Mouse (Mus musculus) hindbrain, embryonic 16.5 days (tissue): Measurements from ENCODE around the gene Hist1h3g. TPM values are rescaled to one million over a fixed set of nuclear protein-coding genes. Genes with fewer than 3 reads are reported as not detected.
"Not testable (repeated sequence)": the region's sequence is repeated elsewhere in the genome, so short reads cannot be mapped to it uniquely, and the experiment has no call there.

Experiments used
- ATAC-seq: fragments of 200-750 bp; cut with Nextera tagmentation; 2 replicates; pipeline ENCODE4 v1.8.0; 2017; ENCODE audit warnings: moderate TSS enrichment, moderate library complexity
- H3K27ac ChIP-seq: fragments of 300-500 bp; sonication (generic); 2 replicates; pipeline ENCODE4 v1.5.1; 2014; ENCODE audit warnings: low read depth, mild to moderate bottlenecking, control low read depth, low read length, moderate library complexity
- H3K27me3 ChIP-seq: fragments of 300-500 bp; sonication (generic); replicated peaks from 2 replicates; pipeline ENCODE4 v1.6.1; 2014; ENCODE audit warnings: low read length; ENCODE audit not compliant: control insufficient read depth, insufficient read depth
- H3K36me3 ChIP-seq: fragments of 300-500 bp; sonication (generic); 2 replicates; pipeline ENCODE4 v1.6.1; 2014; ENCODE audit warnings: mild to moderate bottlenecking, low read length, moderate library complexity, mixed read lengths; ENCODE audit not compliant: control insufficient read depth, insufficient read depth
- H3K4me1 ChIP-seq: fragments of 300-500 bp; sonication (generic); 2 replicates; pipeline ENCODE4 v1.6.1; 2014; ENCODE audit warnings: low read depth, low read length; ENCODE audit not compliant: control insufficient read depth, insufficient read depth
- H3K4me2 ChIP-seq: fragments of 300-500 bp; sonication (generic); 2 replicates; pipeline ENCODE4 v1.6.1; 2014; ENCODE audit warnings: mild to moderate bottlenecking, low read length, control low read depth, moderate library complexity
- H3K4me3 ChIP-seq: fragments of 300-500 bp; sonication (generic); 2 replicates; pipeline ENCODE4 v1.5.1; 2014; ENCODE audit warnings: mild to moderate bottlenecking, low read length, control low read depth, moderate library complexity
- H3K9ac ChIP-seq: fragments of 300-500 bp; sonication (generic); 2 replicates; pipeline ENCODE4 v1.6.1; 2014; ENCODE audit warnings: low read depth, mild to moderate bottlenecking, control low read depth, low read length, moderate library complexity
- H3K9me3 ChIP-seq: fragments of 300-500 bp; sonication (generic); 2 replicates; pipeline ENCODE4 v1.6.1; 2014; ENCODE audit warnings: mild to moderate bottlenecking, low read length, moderate library complexity; ENCODE audit not compliant: control insufficient read depth
- WGBS: fragments of 180-500 bp; shearing (Covaris S2); extraction: QIAGEN DNeasy Blood & Tissue Kit; methylation state at CpG from one replicate; pipeline ENCODE4 v1.1.7; 2014; 5-methylcytosine and 5-hydroxymethylcytosine counted together
- polyA plus RNA-seq: library from polyadenylated mRNA; unstranded; fragments of >200 nt; fragmentation: Nextera tagmentation; extraction: Ambion mirVana; gene quantifications from 2 replicates; pipeline ENCODE4 v1.2.1, GENCODE M21; 2015

Gene Hist1h3g
- polyA plus RNA-seq, 1 experiment from 2014 or later: not detected

DNA sequence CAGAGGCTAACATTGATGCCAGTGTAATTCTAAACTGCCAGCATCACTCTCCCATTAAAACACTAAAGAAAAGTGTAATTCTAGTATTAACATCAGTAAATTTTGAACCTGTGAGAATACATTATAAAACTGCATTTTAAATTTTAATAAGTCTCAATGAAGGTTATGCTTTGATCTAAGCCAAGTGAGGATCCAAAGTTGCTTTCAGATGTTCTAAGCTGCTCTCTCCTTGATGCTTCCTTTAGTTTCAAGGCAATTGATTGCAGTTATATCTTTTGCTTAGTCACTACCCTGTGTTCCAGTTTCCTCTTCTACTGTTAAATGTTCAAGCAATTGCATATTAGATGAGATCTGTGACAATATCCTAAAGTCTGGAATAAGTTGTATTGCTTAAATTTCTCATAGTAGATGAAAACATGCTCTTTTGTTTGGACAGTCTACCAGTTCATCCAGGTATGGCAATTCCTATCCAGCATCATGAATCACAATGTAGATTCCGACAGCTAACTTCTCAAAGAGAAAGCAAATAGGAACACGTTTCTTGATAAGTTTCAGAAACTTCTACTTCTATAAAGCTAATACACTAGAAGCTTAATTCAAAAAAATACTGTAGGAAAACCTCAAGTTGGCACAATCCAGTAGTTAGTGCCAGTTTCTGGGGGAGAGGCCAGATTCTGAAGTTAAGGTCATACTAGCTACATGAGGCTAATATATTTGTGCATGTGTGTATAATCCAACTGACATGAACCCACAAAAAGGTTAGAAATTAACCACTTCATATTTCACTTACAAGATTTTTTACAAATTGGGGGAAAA is 37.2 kb downstream of the Hist1h3g start:
- H3K27ac ChIP-seq: no peak overlapping the region
- no peak for ATAC-seq
- peaks cover 26% of the 10 kb centered on the region for H3K4me1 ChIP-seq
- H3K9ac ChIP-seq: no peak overlapping the region
- peak overlapping the region; percentile 44 for H3K4me3 ChIP-seq
- no peaks in the 10 kb centered on the region for H3K27me3 ChIP-seq
- no peaks in the 10 kb centered on the region for H3K36me3 ChIP-seq
- WGBS: 40% methylated on average over 2 of the region's 2 CpGs
- no peaks in the 10 kb centered on the region for H3K9me3 ChIP-seq
- H3K4me2 ChIP-seq: peak overlapping the region; percentile 53

DNA sequence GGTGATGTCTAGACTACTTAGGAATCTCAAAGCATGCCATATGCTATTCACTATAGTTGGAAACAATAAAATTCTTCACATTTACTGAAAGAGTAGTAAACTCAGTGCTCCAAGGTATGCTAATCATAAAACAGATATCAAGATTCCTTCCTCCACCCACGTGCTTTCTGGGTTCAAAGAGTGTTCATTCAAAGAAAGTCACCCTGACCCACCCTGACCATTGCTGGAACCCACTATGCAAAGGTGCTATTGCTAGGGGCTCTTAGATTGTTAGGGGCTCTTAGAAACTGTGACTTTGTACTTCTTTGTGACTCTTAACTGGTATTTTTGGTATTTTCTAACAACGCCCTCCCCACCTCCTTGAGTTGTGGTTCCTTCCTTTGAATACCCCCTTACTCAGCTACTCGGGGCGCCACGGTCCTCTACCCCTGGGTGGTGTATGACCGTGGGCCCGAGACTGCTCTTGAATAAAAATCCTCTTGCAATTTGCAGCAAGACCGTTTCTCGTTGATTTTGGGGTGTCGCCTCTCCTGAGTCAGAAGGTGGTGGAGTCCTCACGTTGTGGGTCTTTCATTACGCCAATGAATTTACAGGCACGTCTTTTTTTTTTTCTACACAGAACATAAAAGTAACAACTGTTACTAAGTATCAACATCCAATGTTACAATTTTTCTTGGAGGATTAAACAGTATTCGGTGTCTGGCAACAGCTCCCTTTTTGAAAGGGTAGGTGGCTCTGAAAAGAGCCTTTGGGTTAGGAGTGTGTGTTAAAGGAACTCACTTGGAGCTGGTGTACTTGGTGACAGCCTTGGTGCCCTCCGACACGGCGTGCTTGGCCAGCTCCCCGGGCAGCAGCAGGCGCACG is 38.0 kb downstream of the Hist1h3g start:
- H3K4me1 ChIP-seq: peaks cover 26% of the 10 kb centered on the region
- H3K4me2 ChIP-seq: peak overlapping the region; percentile 53
- not testable (repeated sequence) for H3K27me3 ChIP-seq, H3K36me3 ChIP-seq, H3K9me3 ChIP-seq, ATAC-seq, H3K9ac ChIP-seq
- H3K27ac ChIP-seq: peak overlapping the region; percentile 75
- H3K4me3 ChIP-seq: peak overlapping the region; percentile 37
- 15% methylated on average over 14 of the region's 20 CpGs for whole genome bisulfite sequencing

DNA sequence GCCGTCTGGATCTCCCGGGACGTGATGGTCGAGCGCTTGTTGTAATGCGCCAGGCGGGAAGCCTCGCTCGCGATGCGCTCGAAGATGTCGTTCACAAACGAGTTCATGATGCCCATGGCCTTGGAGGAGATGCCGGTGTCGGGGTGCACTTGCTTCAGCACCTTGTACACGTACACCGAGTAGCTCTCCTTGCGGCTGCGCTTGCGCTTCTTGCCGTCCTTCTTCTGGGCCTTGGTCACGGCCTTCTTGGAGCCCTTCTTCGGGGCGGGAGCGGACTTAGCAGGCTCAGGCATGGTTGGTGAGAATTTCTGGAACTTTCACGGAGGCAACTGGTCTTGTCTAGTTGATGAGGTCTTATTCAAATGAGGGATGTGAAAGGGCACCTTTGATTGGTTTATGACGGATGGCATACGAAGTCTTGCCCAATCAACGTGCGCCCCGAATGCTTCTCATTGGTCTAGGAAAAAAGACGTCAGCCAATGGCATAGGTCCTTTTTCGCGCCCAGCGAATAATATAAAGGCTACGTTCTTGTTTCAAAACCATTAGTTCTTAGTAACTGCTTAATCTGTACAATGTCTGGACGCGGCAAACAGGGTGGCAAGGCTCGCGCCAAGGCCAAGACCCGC is 38.8 kb downstream of the Hist1h3g start, which contains the start of the genes Hist1h2bf and Hist1h2ad:
Gene Hist1h2bf (minus strand): TSS at position 299 of the 627 bp plus-strand sequence.
Gene Hist1h2ad (plus strand): TSS at position 484 of the 627 bp plus-strand sequence.
- under 1% methylated on average over 19 of the region's 42 CpGs for WGBS
- peak within 1 kb of the TSS; percentile 71 for H3K4me2 ChIP-seq
- H3K9ac ChIP-seq, H3K27me3 ChIP-seq, H3K9me3 ChIP-seq, H3K36me3 ChIP-seq: not testable (repeated sequence)
- peak; percentile 92 for ATAC-seq
- peak within 1 kb of the TSS; percentile 37 for H3K4me3 ChIP-seq
- peak within 1 kb of the TSS; percentile 75 for H3K27ac ChIP-seq
- peaks cover 26% of the 10 kb centered on the region for H3K4me1 ChIP-seq

DNA sequence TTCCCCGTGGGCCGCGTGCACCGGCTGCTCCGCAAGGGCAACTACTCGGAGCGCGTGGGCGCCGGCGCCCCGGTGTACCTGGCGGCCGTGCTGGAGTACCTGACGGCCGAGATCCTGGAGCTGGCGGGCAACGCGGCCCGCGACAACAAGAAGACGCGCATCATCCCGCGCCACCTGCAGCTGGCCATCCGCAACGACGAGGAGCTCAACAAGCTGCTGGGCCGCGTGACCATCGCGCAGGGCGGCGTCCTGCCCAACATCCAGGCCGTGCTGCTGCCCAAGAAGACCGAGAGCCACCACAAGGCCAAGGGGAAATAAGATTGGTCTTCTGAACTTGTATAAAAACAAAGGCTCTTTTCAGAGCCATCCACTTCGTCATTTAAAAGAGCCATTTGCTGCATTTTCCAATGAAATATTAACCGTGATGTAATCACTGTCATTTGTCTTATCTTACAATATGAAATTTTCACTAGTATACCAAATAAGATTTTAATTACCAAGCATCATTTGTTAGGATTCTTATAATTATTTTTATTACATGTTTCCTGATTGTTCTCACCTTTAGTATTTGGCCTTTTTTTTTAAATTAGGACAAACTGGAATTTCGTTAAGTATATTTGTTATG is 39.4 kb downstream of the Hist1h3g start:
- Histone ChIP-seq H3K4me3 (peak overlapping the region; percentile 34), H3K4me2 (peak overlapping the region; percentile 71), H3K4me1 (peaks cover 26% of the 10 kb centered on the region), H3K27ac (peak overlapping the region; percentile 74)
- not testable (repeated sequence) for H3K9ac ChIP-seq, H3K27me3 ChIP-seq, ATAC-seq, H3K9me3 ChIP-seq, H3K36me3 ChIP-seq
- 0% methylated on average over 5 of the region's 39 CpGs for WGBS

DNA sequence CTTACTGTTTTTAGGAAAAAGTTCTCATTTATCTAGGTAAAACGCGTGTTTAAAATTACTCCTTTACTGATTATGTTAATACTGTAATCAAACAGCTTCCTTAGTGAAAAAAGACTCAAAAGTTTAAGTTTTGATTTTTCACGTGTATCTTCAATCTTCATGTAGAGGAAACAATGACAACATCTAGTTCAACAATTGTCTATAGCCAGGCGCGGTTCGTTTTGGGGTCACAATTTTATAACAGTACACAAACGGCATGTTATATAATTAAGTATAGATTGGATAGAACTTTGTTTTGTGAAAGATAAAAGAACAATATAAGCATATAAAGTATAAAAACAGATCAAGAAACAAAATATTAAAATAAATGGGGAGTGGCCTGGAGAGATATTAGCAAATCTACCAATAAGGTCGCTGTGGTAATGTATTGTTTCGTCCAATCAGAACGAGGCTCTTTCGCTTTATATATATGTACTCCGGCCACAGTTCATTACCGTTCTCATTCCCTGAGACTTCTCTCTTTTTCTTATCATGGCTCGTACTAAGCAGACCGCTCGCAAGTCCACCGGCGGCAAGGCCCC is 40.1 kb downstream of the Hist1h3g start, which contains the start of gene Hist1h3d:
Gene Hist1h3d (plus strand): TSS at position 493 of the 581 bp plus-strand sequence.
- Histone ChIP-seq H3K4me1 (peaks cover 21% of the 10 kb centered on the region), H3K27ac (peak within 1 kb of the TSS; percentile 72), H3K9me3 (no peaks in the 10 kb centered on the region), H3K36me3 (no peaks in the 10 kb centered on the region), H3K4me2 (peak within 1 kb of the TSS; percentile 71), H3K4me3 (peak within 1 kb of the TSS; percentile 42), H3K27me3 (no peaks in the 10 kb centered on the region), H3K9ac (peak within 1 kb of the TSS; percentile 59)
- under 1% methylated on average over 18 of the region's 18 CpGs for WGBS
- ATAC-seq: peak; percentile 68

DNA sequence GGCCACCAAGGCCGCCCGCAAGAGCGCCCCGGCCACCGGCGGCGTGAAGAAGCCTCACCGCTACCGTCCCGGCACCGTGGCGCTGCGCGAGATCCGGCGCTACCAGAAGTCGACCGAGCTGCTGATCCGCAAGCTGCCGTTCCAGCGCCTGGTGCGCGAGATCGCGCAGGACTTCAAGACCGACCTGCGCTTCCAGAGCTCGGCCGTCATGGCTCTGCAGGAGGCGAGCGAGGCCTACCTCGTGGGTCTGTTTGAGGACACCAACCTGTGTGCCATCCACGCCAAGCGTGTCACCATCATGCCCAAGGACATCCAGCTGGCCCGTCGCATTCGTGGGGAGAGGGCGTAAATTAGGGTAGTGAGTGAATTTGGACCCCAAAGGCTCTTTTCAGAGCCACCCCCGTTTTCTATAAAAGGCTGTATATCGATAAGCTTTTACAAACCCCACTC is 40.7 kb downstream of the Hist1h3g start:
- WGBS: 1% methylated on average over 8 of the region's 40 CpGs
- Histone ChIP-seq H3K4me3 (peak overlapping the region; percentile 42), H3K4me2 (peak overlapping the region; percentile 71), H3K27ac (peak overlapping the region; percentile 71), H3K9ac (peak overlapping the region; percentile 59), H3K4me1 (peaks cover 21% of the 10 kb centered on the region)
- not testable (repeated sequence) for H3K27me3 ChIP-seq, H3K36me3 ChIP-seq, H3K9me3 ChIP-seq, ATAC-seq

DNA sequence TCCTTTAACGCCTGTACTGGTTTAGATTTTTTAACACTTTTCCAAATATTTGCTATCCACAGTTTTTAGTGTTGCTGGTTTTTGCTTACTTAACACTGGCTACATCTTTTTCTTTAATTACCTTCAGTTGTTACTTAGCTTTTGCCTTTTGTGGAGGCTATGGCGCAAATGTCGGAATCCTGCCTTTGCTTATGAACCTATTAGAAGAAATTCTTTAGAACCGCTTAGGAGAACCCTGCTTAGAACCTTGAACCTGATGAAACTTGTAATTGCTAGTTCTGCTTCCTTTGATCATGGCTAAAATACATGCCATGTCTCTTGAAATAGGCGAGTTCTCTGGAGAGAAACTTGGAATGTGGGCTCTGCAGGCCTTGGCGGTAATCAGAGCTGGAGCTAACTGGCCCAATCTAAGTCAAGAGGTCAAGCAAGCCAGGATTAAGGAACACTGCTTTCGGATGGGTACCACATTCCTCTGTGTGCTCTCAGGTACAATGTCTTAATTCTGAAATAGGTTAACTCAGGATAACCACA is 41.2 kb downstream of the Hist1h3g start:
- no peaks in the 10 kb centered on the region for H3K36me3 ChIP-seq
- H3K4me3 ChIP-seq: peak overlapping the region; percentile 42
- H3K9me3 ChIP-seq: no peaks in the 10 kb centered on the region
- peaks cover 21% of the 10 kb centered on the region for H3K4me1 ChIP-seq
- H3K27ac ChIP-seq: peak overlapping the region; percentile 71
- H3K4me2 ChIP-seq: peak overlapping the region; percentile 71
- no peak for ATAC-seq
- peak overlapping the region; percentile 59; the same call in 1 of the 2 replicates for H3K9ac ChIP-seq
- H3K27me3 ChIP-seq: no peaks in the 10 kb centered on the region
- 6% methylated on average over 7 of the region's 7 CpGs for WGBS
